Mouse (Mus musculus): ENCODE results near the gene Lgr6. TPM values are rescaled to one million over a fixed set of nuclear protein-coding genes. Genes with fewer than 3 reads are reported as not detected.

The Lgr6 gene
- polyA plus RNA-seq, 1 experiment, result 2.9 TPM

- TF ChIP-seq POLR2A (IDR thresholded peaks at IDR 0.05; ENCODE audit: borderline replicate concordance, insufficient read depth, low read length), result no peak
- no peak for TF ChIP-seq CTCF (IDR thresholded peaks at IDR 0.05; ENCODE audit: borderline replicate concordance, insufficient read depth, low read depth, low read length)
- Histone ChIP-seq H3K4me3 (replicated peaks; ENCODE audit: insufficient read depth, low read depth, low read length) (no peak overlapping the region), H3K4me1 (ENCODE audit: control insufficient read depth, insufficient read depth, low read length) (peaks cover 3% of the 10 kb centered on the region; the same call in 1 of the 2 replicates), H3K27me3 (ENCODE audit: control insufficient read depth, insufficient read depth, low read length) (no peaks in the 10 kb centered on the region), H3K27ac (ENCODE audit: insufficient read depth, low read length) (no peak overlapping the region)
- WGBS, result 77% methylated on average over 7 of the region's 7 CpGs
- no peak for DNase-seq
Observed at GRCm38 (mm10) chr1:134947590-134947989, 157.5 kb downstream of the Lgr6 start.

GRCm38 (mm10) chr1:134942898-134943297 is 162.2 kb downstream of the Lgr6 start:
- 86% methylated on average over 2 of the region's 2 CpGs for WGBS
- TF ChIP-seq CTCF (IDR thresholded peaks at IDR 0.05; ENCODE audit: borderline replicate concordance, insufficient read depth, low read depth, low read length) (no peak), POLR2A (IDR thresholded peaks at IDR 0.05; ENCODE audit: borderline replicate concordance, insufficient read depth, low read length) (no peak)
- H3K4me3 ChIP-seq (replicated peaks; ENCODE audit: insufficient read depth, low read depth, low read length), result no peak overlapping the region
- DNase-seq, result no peak
- H3K27me3 ChIP-seq (ENCODE audit: control insufficient read depth, insufficient read depth, low read length), result no peaks in the 10 kb centered on the region
- no peak overlapping the region for H3K27ac ChIP-seq (ENCODE audit: insufficient read depth, low read length)
- H3K4me1 ChIP-seq (ENCODE audit: control insufficient read depth, insufficient read depth, low read length), result peaks cover 3% of the 10 kb centered on the region; the same call in 1 of the 2 replicates

- no peak for TF ChIP-seq POLR2A (IDR thresholded peaks at IDR 0.05; ENCODE audit: borderline replicate concordance, insufficient read depth, low read length)
- no peak for TF ChIP-seq CTCF (IDR thresholded peaks at IDR 0.05; ENCODE audit: borderline replicate concordance, insufficient read depth, low read depth, low read length)
- Histone ChIP-seq H3K27ac (ENCODE audit: insufficient read depth, low read length) (no peak overlapping the region), H3K4me3 (replicated peaks; ENCODE audit: insufficient read depth, low read depth, low read length) (no peak overlapping the region), H3K4me1 (ENCODE audit: control insufficient read depth, insufficient read depth, low read length) (peaks cover 3% of the 10 kb centered on the region; the same call in 1 of the 2 replicates), H3K27me3 (ENCODE audit: control insufficient read depth, insufficient read depth, low read length) (no peaks in the 10 kb centered on the region)
- WGBS, result 60% methylated on average over 4 of the region's 4 CpGs
- no peak for DNase-seq
Observed at GRCm38 (mm10) chr1:134940863-134941262, 164.2 kb downstream of the Lgr6 start.

- Histone ChIP-seq H3K27me3 (ENCODE audit: control insufficient read depth, insufficient read depth, low read length) (no peaks in the 10 kb centered on the region), H3K4me1 (ENCODE audit: control insufficient read depth, insufficient read depth, low read length) (peaks cover 3% of the 10 kb centered on the region; the same call in 1 of the 2 replicates), H3K4me3 (replicated peaks; ENCODE audit: insufficient read depth, low read depth, low read length) (no peak overlapping the region), H3K27ac (ENCODE audit: insufficient read depth, low read length) (no peak overlapping the region)
- TF ChIP-seq POLR2A (IDR thresholded peaks at IDR 0.05; ENCODE audit: borderline replicate concordance, insufficient read depth, low read length) (no peak), CTCF (IDR thresholded peaks at IDR 0.05; ENCODE audit: borderline replicate concordance, insufficient read depth, low read depth, low read length) (no peak)
- 88% methylated on average over 1 of the region's 1 CpGs for WGBS
- DNase-seq, result no peak
Observed at GRCm38 (mm10) chr1:134938233-134938632, 166.8 kb downstream of the Lgr6 start.

GRCm38 (mm10) chr1:134936335-134936734 is 168.7 kb downstream of the Lgr6 start:
- Histone ChIP-seq H3K27me3 (ENCODE audit: control insufficient read depth, insufficient read depth, low read length) (no peaks in the 10 kb centered on the region), H3K27ac (ENCODE audit: insufficient read depth, low read length) (no peak overlapping the region), H3K4me3 (replicated peaks; ENCODE audit: insufficient read depth, low read depth, low read length) (no peak overlapping the region), H3K4me1 (ENCODE audit: control insufficient read depth, insufficient read depth, low read length) (peaks cover 3% of the 10 kb centered on the region; the same call in 1 of the 2 replicates)
- TF ChIP-seq POLR2A (IDR thresholded peaks at IDR 0.05; ENCODE audit: borderline replicate concordance, insufficient read depth, low read length) (no peak), CTCF (IDR thresholded peaks at IDR 0.05; ENCODE audit: borderline replicate concordance, insufficient read depth, low read depth, low read length) (no peak)
- WGBS, result 84% methylated on average over 6 of the region's 6 CpGs
- DNase-seq, result no peak

Other genes starting within 250 kb of the Lgr6 start
- gene Ppp1r12b, start 149.3 kb downstream of the Lgr6 start, polyA plus RNA-seq (2012; rRNA removed), result 22.2 and 23.8 TPM in 2 replicates
- 2.7 and 3.5 TPM in 2 replicates for gene Ube2t, start 142.7 kb downstream of the Lgr6 start, polyA plus RNA-seq (2012; rRNA removed)
- gene Ptpn7, start 27.4 kb upstream of the Lgr6 start, polyA plus RNA-seq (2012; rRNA removed), result 0.25 and 0.29 TPM in 2 replicates
- 285 and 297 TPM in 2 replicates for gene Arl8a, start 41.5 kb upstream of the Lgr6 start, polyA plus RNA-seq (2012; rRNA removed)
- 555 and 600 TPM in 2 replicates for gene Gpr37l1, start 62.4 kb upstream of the Lgr6 start, polyA plus RNA-seq (2012; rRNA removed)
- 0.34 and 0.63 TPM in 2 replicates for gene Elf3, start 153.3 kb upstream of the Lgr6 start, polyA plus RNA-seq (2012; rRNA removed)
- 54.2 and 54.4 TPM in 2 replicates for gene Rnpep, start 178.8 kb upstream of the Lgr6 start, polyA plus RNA-seq (2012; rRNA removed)
- gene Timm17a, start 208.5 kb upstream of the Lgr6 start, polyA plus RNA-seq (2012; rRNA removed), result 104 and 110 TPM in 2 replicates
- gene Lmod1, start 219.5 kb upstream of the Lgr6 start, polyA plus RNA-seq (2012; rRNA removed), result 0.47 and 0.59 TPM in 2 replicates

Measured in cerebellum, adult 2 months (tissue).